Mouse (Mus musculus) lung, postnatal 0 days (tissue): ENCODE measurements at regions not wholly inside any gene's neighbourhood (a gene's known extent, or its start where the extent isn't known, plus 50 kb on each side); places are given as distances from the start of the nearest gene placed in this dataset.

ENCODE experiments used
- ATAC-seq: fragments of 200-750 bp; cut with Nextera tagmentation; 2 replicates; pipeline ENCODE4 v1.8.0; 2017; ENCODE audit warnings: moderate library complexity
- DNase-seq: peaks from one replicate; pipeline ENCODE4 v3.0.0-alpha.2; 2016; ENCODE audit warnings: low spot score
- H3K27ac ChIP-seq: fragments of 300-500 bp; sonication (generic); 2 replicates; pipeline ENCODE4 v1.5.1; 2014; ENCODE audit warnings: antibody characterized with exemption, mild to moderate bottlenecking, low read length, mixed read lengths
- H3K27me3 ChIP-seq: fragments of 300-500 bp; sonication (generic); replicated peaks from 2 replicates; pipeline ENCODE4 v1.6.1; 2014; ENCODE audit warnings: low read length, mixed read lengths; ENCODE audit not compliant: insufficient read depth
- H3K36me3 ChIP-seq: fragments of 300-500 bp; sonication (generic); 2 replicates; pipeline ENCODE4 v1.6.1; 2014; ENCODE audit warnings: low read length, mixed read lengths; ENCODE audit not compliant: insufficient read depth
- H3K4me1 ChIP-seq: fragments of 300-500 bp; sonication (generic); 2 replicates; pipeline ENCODE4 v1.6.1; 2014; ENCODE audit warnings: antibody characterized with exemption, low read depth, low read length, mixed read lengths; ENCODE audit not compliant: insufficient read depth
- H3K4me2 ChIP-seq: fragments of 300-500 bp; sonication (generic); replicated peaks from 2 replicates; pipeline ENCODE4 v1.6.1; 2014; ENCODE audit warnings: low read depth, mild to moderate bottlenecking, low read length, moderate library complexity, mixed read lengths
- H3K4me3 ChIP-seq: fragments of 300-500 bp; sonication (generic); 2 replicates; pipeline ENCODE4 v1.5.1; 2014; ENCODE audit warnings: low read depth, low read length
- H3K9ac ChIP-seq: fragments of 300-500 bp; sonication (generic); replicated peaks from 2 replicates; pipeline ENCODE4 v1.6.1; 2014; ENCODE audit warnings: low read depth, mild to moderate bottlenecking
- H3K9me3 ChIP-seq: fragments of 300-500 bp; sonication (generic); 2 replicates; pipeline ENCODE4 v1.6.1; 2016; ENCODE audit warnings: low read length, mixed read lengths
- CTCF ChIP-seq: IDR thresholded peaks from 2 replicates; pipeline ENCODE4 v1.5.1; 2016; ENCODE audit warnings: antibody characterized with exemption, mild to moderate bottlenecking
- EP300 ChIP-seq: IDR thresholded peaks from 2 replicates; pipeline ENCODE4 v1.6.1; 2016; ENCODE audit warnings: antibody characterized with exemption, mild to moderate bottlenecking, control low read depth
- WGBS: fragments of 180-500 bp; shearing (Covaris S2); extraction: QIAGEN DNeasy Blood & Tissue Kit; methylation state at CpG from one replicate; pipeline ENCODE4 v1.1.7; 2014; 5-methylcytosine and 5-hydroxymethylcytosine counted together

- peak overlapping the region; percentile 26 for H3K4me3 ChIP-seq
- no peaks in the 10 kb centered on the region for H3K36me3 ChIP-seq
- ATAC-seq = no peak
- peak overlapping the region; percentile 59; the same call in 1 of the 2 replicates for H3K4me2 ChIP-seq
- no peak overlapping the region for H3K27ac ChIP-seq
- H3K9me3 ChIP-seq = no peaks in the 10 kb centered on the region
- no peak overlapping the region for H3K9ac ChIP-seq
- no peaks in the 10 kb centered on the region for H3K4me1 ChIP-seq
- peaks cover 22% of the 10 kb centered on the region; the same call in 1 of the 2 replicates for H3K27me3 ChIP-seq
- DNase-seq = no peak
- WGBS = 27% methylated on average over 10 of the region's 14 CpGs
- no peak for TF ChIP-seq EP300
- TF ChIP-seq CTCF = no peak
These were observed 65.1 kb downstream of the Tmem174 start for GRCm38 (mm10) chr13:98572011-98572570.

- Histone ChIP-seq H3K9me3 (no peaks in the 10 kb centered on the region), H3K27ac (no peak overlapping the region), H3K9ac (no peak overlapping the region), H3K36me3 (no peaks in the 10 kb centered on the region), H3K4me3 (no peak overlapping the region), H3K4me1 (no peaks in the 10 kb centered on the region), H3K4me2 (no peak overlapping the region), H3K27me3 (peaks cover 22% of the 10 kb centered on the region; the same call in 1 of the 2 replicates)
- no peak for TF ChIP-seq EP300
- TF ChIP-seq CTCF = no peak
- ATAC-seq (no peak), DNase-seq (no peak)
- 30% methylated on average over 3 of the region's 3 CpGs for WGBS
These were observed 66.2 kb downstream of the Tmem174 start for GRCm38 (mm10) chr13:98571051-98571450.

- TF ChIP-seq CTCF (no peak), EP300 (no peak)
- Histone ChIP-seq H3K4me2 (no peak overlapping the region), H3K9ac (no peak overlapping the region), H3K4me3 (no peak overlapping the region), H3K36me3 (no peaks in the 10 kb centered on the region), H3K4me1 (no peaks in the 10 kb centered on the region), H3K27ac (no peak overlapping the region), H3K27me3 (no peaks in the 10 kb centered on the region), H3K9me3 (no peaks in the 10 kb centered on the region)
- ATAC-seq = no peak
- no peak for DNase-seq
- WGBS = 60% methylated on average over 6 of the region's 6 CpGs
These were observed 63.9 kb upstream of the Gm10320 start for GRCm38 (mm10) chr13:98555693-98556092.

GRCm38 (mm10) chr13:98551471-98552020, 59.7 kb upstream of the Gm10320 start:
- H3K27me3 ChIP-seq = no peaks in the 10 kb centered on the region
- TF ChIP-seq CTCF (no peak), EP300 (no peak)
- H3K4me2 ChIP-seq = no peak overlapping the region
- no peak for DNase-seq
- no peak overlapping the region for H3K9ac ChIP-seq
- H3K36me3 ChIP-seq = no peaks in the 10 kb centered on the region
- no peak for ATAC-seq
- 83% methylated on average over 13 of the region's 13 CpGs for WGBS
- H3K9me3 ChIP-seq = no peaks in the 10 kb centered on the region
- H3K4me3 ChIP-seq = no peak overlapping the region
- no peak overlapping the region for H3K27ac ChIP-seq
- no peaks in the 10 kb centered on the region for H3K4me1 ChIP-seq

GRCm38 (mm10) chr13:98547223-98547622, 55.4 kb upstream of the Gm10320 start:
- no peaks in the 10 kb centered on the region for H3K27me3 ChIP-seq
- H3K36me3 ChIP-seq = no peaks in the 10 kb centered on the region
- no peak overlapping the region for H3K4me2 ChIP-seq
- H3K4me1 ChIP-seq = no peaks in the 10 kb centered on the region
- TF ChIP-seq EP300 = no peak
- no peak for TF ChIP-seq CTCF
- DNase-seq (no peak), ATAC-seq (no peak)
- H3K9ac ChIP-seq = no peak overlapping the region
- WGBS = 69% methylated on average over 5 of the region's 5 CpGs
- H3K4me3 ChIP-seq = no peak overlapping the region
- no peak overlapping the region for H3K27ac ChIP-seq
- no peaks in the 10 kb centered on the region for H3K9me3 ChIP-seq

- Histone ChIP-seq H3K4me3 (no peak overlapping the region), H3K4me1 (no peaks in the 10 kb centered on the region), H3K9ac (no peak overlapping the region), H3K36me3 (no peaks in the 10 kb centered on the region), H3K27me3 (no peaks in the 10 kb centered on the region), H3K4me2 (no peak overlapping the region), H3K27ac (no peak overlapping the region), H3K9me3 (no peaks in the 10 kb centered on the region)
- no peak for TF ChIP-seq EP300
- no peak for TF ChIP-seq CTCF
- no peak for ATAC-seq
- DNase-seq = no peak
- WGBS = 54% methylated on average over 5 of the region's 5 CpGs
These were observed 54.3 kb upstream of the Gm10320 start for GRCm38 (mm10) chr13:98546116-98546515.
